Mouse (Mus musculus): ENCODE data around the gene N4bp2l1. TPM values are rescaled to one million over a fixed set of nuclear protein-coding genes. Genes with fewer than 3 reads are reported as not detected.
A peak's percentile ranks its signal among the peaks of the same experiment; 100 is the strongest.

N4bp2l1 gene
- total RNA-seq, 4 experiments from 2014 or later = 2.9 to 5.8 (median 3.2) TPM

- DNase-seq (ENCODE audit: low spot score) = no peak
Measured at GRCm38 (mm10) chr5:150599301-150600294, 2.6 kb upstream of the N4bp2l1 start.

GRCm38 (mm10) chr5:150598202-150599119 lies 1.5 kb upstream of the N4bp2l1 start:
- DNase-seq (ENCODE audit: low spot score) = no peak

DNA sequence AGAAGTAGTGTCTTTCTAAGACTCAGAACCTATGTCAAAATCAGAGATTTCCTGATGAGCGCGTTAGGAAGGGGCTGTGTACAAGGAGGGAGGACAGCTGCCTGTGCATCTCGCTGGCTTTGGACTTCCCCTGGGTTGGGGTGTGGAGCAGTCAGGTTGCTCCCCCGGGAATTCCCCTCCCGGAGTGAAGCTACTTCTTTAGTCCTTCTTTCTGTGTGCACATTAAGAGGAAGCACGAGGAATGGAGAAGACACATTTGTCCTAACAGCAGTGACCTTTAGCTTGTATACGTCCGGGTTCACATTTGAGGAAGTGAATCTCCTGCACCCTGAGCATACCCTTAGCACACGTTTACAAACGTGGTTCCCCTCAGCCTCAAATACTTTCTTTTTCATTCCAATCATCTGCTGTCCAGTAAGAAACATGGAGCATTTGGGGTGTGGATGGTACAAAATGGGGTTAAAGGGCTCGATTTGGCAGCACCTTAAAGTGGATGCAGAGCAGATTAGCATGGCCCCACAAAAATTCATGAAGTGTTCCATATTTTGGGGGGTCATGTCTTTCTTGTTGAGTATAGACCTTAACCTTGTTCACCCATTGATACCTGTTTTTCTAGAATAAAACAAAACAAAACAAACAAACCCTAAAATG lies 1.5 kb downstream of the N4bp2l1 start:
- no peak for DNase-seq (ENCODE audit: low spot score)

DNA sequence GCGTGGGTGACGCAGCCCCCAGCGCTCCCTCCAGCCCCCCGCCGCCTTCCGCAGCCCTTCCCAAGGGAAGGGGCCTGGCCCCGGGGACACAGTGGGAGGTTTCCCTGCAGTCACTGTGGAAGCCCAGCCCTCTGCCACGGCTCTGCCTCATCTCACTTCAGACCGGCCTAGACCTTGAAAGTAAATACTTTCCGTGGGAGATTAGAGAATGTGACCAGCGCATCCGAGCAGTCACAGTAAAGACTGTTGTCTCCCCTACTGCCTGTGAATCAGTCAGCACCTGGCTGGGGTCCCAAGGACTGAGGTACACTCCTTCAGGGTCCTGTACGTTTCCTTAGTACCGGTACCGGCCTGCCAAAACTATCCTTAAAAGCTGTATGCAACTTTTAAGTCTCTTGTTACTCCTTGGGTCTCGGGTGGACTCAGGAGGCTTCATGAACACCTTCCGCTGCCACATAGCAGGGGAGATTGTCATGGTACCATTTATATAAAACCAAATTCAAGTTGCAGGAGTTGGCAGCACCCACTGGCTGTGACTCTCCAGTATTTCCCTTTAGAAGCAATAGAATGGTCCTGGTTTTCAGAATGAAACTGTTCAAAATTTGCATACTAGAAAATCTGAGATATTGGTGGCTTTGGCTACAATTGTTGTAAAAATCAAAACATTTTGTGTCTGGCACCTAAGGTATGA lies 2.2 kb downstream of the N4bp2l1 start:
- DNase-seq (ENCODE audit: low spot score) = peak; percentile 18

DNA sequence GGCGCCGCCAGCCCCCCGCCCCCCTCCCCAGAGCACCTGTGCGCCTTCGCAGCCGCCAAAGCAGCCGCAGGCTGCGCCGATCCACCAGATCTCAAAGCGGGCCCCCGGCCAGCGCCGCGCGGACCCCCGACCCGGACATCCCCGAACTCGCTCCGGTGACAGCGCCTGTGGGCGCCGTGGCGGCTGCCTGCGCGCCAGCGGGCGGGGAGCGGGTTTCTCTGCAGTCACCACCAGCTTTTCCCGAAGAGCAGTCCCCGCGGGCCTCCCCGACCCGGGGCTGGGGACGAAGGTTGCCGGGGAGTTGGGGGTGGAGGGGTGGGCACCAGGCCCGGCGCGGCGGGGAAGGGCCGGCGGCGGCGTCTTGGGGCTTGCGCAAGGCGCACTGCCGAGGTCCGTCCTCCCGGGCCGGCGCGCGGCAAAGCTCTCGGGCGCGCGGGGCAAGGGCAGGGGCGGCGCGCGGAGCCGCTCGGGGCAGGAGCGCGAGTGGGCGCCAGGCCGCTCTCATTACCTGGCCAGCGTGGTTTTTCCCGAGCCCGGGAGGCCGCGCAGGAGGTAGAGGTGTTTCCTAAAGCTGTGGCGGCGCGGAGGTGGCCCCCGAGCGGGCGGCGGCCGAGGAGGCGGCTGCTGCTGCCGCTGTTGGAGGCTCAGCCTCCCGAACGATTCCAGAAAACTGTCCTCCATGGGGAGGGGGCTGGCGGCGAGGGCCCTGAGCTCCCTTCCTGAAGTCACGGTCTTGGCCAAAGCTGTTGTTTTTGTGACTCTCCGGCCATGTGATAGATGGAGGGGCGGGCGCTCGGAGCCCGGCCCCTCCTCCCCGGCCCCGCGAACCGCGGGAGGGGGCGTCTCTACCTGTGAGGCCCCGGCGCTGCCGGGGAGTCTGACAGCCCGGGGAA lies 3.0 kb downstream of the N4bp2l1 start:
- peak; percentile 21 for DNase-seq (ENCODE audit: low spot score)

DNA sequence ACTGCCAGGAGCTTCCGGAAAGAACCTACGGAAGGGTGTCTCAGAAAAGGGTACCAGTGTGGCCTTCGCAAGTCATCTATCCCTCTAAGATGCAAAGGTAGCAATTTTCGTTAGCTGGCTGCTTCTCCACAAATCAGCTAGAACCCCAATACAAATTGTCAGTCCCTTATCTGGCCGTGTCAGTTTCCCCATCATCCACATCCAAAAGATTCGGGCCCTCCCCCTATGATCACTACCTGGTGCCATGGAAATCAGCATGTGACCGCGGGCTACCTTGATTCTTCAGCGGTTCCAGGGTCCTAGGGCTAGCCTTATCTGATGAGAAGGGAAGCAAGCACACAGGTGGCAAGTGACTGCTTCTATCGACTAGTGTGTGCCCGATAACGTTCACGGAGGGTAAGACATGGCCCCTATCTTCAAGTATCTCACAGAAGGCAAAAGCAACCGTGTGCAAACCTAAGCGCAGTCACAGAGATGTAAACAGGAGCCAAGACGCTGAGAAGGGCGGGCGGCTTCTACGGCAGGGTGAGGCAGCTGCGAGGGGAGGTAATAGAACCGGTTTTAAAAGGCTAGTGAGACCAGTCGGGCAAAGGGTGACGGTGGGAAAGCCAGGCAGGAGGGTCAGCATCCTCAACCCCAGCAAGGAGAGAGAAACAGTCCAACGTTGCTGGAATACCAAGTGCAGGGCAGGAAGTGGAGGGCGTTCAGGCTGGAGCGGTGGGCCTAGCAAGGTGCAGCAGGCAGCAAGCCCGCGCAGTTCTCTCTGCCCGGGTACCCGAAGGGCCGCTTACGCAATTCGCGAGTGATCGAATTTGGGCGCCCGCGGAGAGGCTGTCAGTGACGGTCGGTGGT lies 3.9 kb downstream of the N4bp2l1 start:
- DNase-seq (ENCODE audit: low spot score) = no peak

GRCm38 (mm10) chr5:150592186-150592903 lies 4.6 kb downstream of the N4bp2l1 start:
- DNase-seq (ENCODE audit: low spot score) = peak; percentile 16

DNA sequence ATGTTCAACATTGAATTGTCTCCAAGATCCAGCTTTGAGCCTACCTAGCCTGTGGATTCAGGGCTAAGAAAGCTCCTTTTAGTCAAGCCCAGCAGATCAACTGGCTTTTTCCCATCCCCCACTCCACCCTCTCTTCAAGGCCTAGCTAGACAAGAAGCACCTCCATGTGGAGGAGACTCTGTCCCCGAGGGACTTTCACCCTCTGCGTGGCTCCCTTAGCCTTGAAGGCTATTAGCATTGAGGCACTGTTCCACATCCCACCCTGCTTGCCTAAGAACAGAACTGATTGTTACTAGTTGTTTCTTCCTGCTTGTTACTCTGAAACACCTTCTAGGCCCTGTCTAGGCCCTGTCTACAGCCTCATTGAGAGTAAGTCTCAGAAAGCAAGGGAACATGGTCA lies 7.0 kb downstream of the N4bp2l1 start:
- DNase-seq (ENCODE audit: low spot score) = no peak

DNA sequence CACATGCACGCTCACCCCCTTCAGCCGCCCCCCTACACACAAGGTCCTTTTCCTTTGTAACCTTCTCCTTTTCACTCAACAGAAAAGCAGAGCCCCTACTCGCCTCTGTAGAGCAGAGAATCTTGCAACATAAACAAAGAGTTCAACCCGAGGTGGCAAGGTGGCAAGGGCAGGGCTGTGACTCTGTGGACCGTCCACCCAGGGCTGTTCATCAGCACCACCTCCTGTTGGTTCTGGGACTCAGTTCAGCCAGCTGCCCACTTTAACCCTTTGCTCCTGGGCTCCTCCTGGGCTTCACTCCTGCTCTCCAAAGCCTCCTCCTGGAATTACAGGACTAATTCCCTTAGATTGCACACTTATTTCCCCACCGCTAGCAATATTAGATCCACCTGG lies 12.7 kb downstream of the N4bp2l1 start:
- no peak for DNase-seq (ENCODE audit: low spot score)

DNA sequence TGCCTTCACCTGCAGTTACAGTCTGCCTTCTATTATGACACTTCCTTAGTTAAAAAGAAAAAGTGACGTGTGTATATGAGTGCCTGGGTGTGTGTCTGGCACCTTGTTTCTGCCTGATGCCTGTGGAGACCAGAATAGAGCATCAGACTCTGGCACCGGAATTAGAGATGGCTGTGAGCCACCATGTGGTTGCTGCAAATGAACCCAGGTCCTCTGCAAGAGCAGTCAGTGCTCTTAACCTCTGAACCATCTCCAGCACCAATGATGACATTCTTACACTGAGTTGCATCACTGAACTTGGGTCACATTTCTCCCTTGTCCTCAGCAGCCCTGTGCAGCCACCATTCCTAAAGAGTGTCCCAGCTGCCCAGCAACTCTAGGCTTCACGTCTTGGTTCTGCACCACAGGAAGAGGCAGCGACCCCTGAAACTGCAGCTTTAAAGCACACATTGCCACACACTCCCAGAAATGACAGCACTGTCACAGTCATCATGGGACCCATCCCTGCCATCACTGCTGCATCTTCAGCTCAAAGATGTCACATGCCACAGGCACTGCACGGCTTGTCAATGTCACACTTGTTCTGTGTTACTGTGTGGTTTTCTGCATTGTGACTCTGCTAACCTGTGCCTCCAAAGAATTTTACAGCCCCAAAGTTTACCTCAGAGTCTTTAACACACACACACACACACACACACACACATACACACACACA lies 13.2 kb downstream of the N4bp2l1 start:
- DNase-seq (ENCODE audit: low spot score) = peak; percentile 16

DNA sequence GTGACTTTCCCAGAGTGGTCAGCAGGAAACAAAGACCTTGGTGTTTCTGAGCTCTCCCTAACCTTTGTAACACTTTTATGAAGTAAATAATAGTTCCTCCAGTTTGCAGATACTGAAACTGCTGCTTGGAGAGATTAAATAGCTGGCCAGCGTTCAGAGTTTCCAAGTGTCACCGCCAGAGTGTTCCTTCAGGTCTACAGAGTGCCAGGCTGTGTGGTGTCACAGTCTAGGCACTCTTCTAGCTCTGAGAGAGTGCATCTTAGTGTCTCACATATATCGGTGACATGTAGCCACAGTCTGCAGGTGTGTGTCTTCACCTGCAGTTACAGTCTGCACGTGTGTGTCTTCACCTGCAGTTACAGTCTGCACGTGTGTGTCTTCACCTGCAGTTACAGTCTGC lies 13.8 kb downstream of the N4bp2l1 start:
- no peak for DNase-seq (ENCODE audit: low spot score)

DNA sequence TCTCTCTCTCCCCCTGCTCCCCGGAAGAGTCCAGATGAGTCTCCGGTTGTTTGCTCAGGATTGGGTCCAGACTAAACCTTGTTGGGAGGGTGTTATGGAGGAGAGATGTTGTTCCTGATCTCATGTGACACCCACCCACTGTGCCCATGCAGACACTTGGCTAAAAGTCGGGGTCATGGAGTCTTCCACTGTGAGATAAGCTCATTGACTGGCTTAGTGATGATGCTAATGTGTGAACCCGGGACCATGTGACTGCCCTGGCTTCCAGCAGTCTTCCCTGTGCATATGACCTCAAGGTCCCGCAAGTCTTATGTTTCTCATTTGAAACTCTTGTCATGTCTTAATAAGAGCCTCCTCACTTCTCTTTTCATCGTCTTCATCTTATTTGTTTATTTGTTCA lies 15.8 kb downstream of the N4bp2l1 start:
- DNase-seq (ENCODE audit: low spot score) = no peak

- DNase-seq (ENCODE audit: low spot score) = no peak
Measured at GRCm38 (mm10) chr5:150578613-150579171, 18.3 kb downstream of the N4bp2l1 start.

- DNase-seq (ENCODE audit: low spot score) = no peak
Measured at GRCm38 (mm10) chr5:150576832-150577231, 20.2 kb downstream of the N4bp2l1 start.

GRCm38 (mm10) chr5:150574885-150575284 lies 22.1 kb downstream of the N4bp2l1 start:
- DNase-seq (ENCODE audit: low spot score) = no peak

GRCm38 (mm10) chr5:150574403-150574802 lies 22.6 kb downstream of the N4bp2l1 start:
- no peak for DNase-seq (ENCODE audit: low spot score)

GRCm38 (mm10) chr5:150570496-150571219 lies 26.3 kb downstream of the N4bp2l1 start:
- DNase-seq (ENCODE audit: low spot score) = no peak
